Mouse (Mus musculus): ENCODE measurements around the gene Atf7ip. TPM values are rescaled to one million over a fixed set of nuclear protein-coding genes. Genes with fewer than 3 reads are reported as not detected.

Atf7ip gene
- polyA plus RNA-seq, 1 experiment from 2014 or later = 36.0 TPM

GRCm38 (mm10) chr6:136631519-136631918 lies 125.6 kb downstream of the Atf7ip start:
- H3K4me1 ChIP-seq = no peaks in the 10 kb centered on the region
- H3K27ac ChIP-seq (replicated peaks) = no peak overlapping the region
- 82% methylated on average over 8 of the region's 8 CpGs for WGBS

DNA sequence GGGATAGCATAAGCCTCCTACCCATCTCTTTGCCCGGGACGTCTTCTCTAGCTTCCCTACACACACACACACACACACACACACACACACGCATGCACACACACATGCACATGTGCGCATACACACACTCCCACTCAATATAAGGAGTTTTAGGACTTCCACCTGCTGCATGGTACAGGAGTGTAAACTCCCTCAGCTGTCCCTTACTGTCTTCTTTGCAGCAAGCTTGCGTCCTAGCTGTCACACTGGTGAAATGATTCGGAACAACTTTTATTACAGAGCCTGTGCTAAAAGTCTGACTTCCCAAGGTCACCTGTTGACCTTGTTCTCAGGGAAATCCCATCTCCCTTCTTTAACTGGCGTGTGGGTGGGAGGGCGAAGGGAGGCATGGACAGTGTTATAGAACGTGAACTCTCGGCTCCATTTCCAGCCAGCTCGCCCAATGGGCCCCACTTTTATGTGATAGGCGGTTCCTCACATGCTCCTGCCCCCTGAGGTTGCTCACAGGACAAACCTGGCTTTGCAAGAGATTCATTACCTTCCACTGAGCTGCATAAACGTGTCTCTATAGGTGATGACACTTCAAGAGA lies 126.1 kb downstream of the Atf7ip start:
- WGBS = 85% methylated on average over 13 of the region's 13 CpGs
- no peak for ATAC-seq (ENCODE audit: low FRiP score)
- H3K27ac ChIP-seq (replicated peaks) = no peak overlapping the region
- H3K36me3 ChIP-seq = no peaks in the 10 kb centered on the region
- H3K4me1 ChIP-seq = no peaks in the 10 kb centered on the region
- H3K4me2 ChIP-seq = no peak overlapping the region
- no peaks in the 10 kb centered on the region for H3K9me3 ChIP-seq (replicated peaks)
- H3K4me3 ChIP-seq (replicated peaks) = no peak overlapping the region
- H3K27me3 ChIP-seq (replicated peaks) = no peaks in the 10 kb centered on the region
- H3K9ac ChIP-seq (replicated peaks) = no peak overlapping the region

More at GRCm38 (mm10) chr6:136631519-136631918, 125.6 kb downstream of the Atf7ip start:
- Histone ChIP-seq H3K9ac (replicated peaks) (no peak overlapping the region), H3K36me3 (no peaks in the 10 kb centered on the region), H3K4me2 (no peak overlapping the region), H3K27me3 (replicated peaks) (no peaks in the 10 kb centered on the region), H3K9me3 (replicated peaks) (no peaks in the 10 kb centered on the region), H3K4me3 (replicated peaks) (no peak overlapping the region)
- ATAC-seq (ENCODE audit: low FRiP score) = no peak

- no peaks in the 10 kb centered on the region for H3K36me3 ChIP-seq
- H3K27me3 ChIP-seq (replicated peaks) = no peaks in the 10 kb centered on the region
- H3K9me3 ChIP-seq (replicated peaks) = no peaks in the 10 kb centered on the region
- no peak for ATAC-seq (ENCODE audit: low FRiP score)
- no peak overlapping the region for H3K9ac ChIP-seq (replicated peaks)
- no peak overlapping the region for H3K27ac ChIP-seq (replicated peaks)
- no peaks in the 10 kb centered on the region for H3K4me1 ChIP-seq
- H3K4me3 ChIP-seq (replicated peaks) = no peak overlapping the region
- WGBS = 94% methylated on average over 3 of the region's 3 CpGs
- no peak overlapping the region for H3K4me2 ChIP-seq
Measured at GRCm38 (mm10) chr6:136633154-136633553, 127.2 kb downstream of the Atf7ip start.

DNA sequence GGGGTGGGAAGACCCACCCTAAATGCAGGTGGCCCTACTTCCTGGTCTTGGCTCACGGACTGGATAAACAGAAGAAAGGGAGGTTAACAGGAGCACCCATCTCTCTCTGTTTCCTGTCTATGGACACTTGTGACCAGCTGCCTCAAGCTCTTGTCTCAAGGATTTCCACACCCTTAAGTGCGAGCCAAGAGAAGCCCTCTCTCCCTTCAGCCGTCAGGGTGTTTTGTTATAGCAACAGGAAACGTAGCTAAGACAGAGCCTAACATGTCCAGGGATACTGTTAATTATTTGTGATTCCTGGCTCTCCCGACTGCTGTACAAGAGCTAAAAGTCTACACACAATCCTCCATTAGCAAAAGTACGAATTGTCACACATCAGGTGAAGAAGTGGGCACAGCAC lies 127.8 kb downstream of the Atf7ip start:
- Histone ChIP-seq H3K27ac (replicated peaks) (no peak overlapping the region), H3K4me1 (no peaks in the 10 kb centered on the region), H3K4me2 (no peak overlapping the region), H3K9me3 (replicated peaks) (no peaks in the 10 kb centered on the region), H3K27me3 (replicated peaks) (no peaks in the 10 kb centered on the region), H3K9ac (replicated peaks) (no peak overlapping the region), H3K4me3 (replicated peaks) (no peak overlapping the region), H3K36me3 (no peaks in the 10 kb centered on the region)
- ATAC-seq (ENCODE audit: low FRiP score) = no peak
- WGBS = 76% methylated on average over 6 of the region's 6 CpGs

DNA sequence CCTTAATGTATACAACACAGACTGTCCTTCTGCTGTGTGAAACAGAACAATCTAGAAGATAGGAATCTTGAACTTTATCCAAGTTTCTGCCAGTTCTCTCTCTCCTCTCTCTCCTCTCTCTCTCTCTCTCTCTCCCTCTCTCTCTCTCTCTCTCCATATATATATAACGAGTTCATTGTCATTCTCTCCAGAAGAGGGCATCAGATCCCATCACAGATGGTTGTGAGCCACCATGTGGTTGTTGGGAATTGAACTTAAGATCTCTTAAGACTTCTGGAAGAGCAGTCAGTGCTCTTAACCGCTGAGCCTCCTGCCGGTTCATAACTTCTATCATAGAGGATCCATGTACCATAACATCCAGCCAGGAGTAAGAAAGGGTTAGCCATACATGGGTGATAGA lies 129.0 kb downstream of the Atf7ip start:
- WGBS = 73% methylated on average over 3 of the region's 3 CpGs
- H3K4me3 ChIP-seq (replicated peaks) = no peak overlapping the region
- H3K4me1 ChIP-seq = no peaks in the 10 kb centered on the region
- H3K27ac ChIP-seq (replicated peaks) = no peak overlapping the region
- no peak for ATAC-seq (ENCODE audit: low FRiP score)
- H3K36me3 ChIP-seq = no peaks in the 10 kb centered on the region
- H3K9ac ChIP-seq (replicated peaks) = no peak overlapping the region
- H3K9me3 ChIP-seq (replicated peaks) = no peaks in the 10 kb centered on the region
- H3K4me2 ChIP-seq = no peak overlapping the region
- no peaks in the 10 kb centered on the region for H3K27me3 ChIP-seq (replicated peaks)

- Histone ChIP-seq H3K36me3 (no peaks in the 10 kb centered on the region), H3K9ac (replicated peaks) (no peak overlapping the region), H3K27ac (replicated peaks) (no peak overlapping the region), H3K9me3 (replicated peaks) (no peaks in the 10 kb centered on the region), H3K4me3 (replicated peaks) (no peak overlapping the region), H3K4me1 (peaks cover 10% of the 10 kb centered on the region), H3K4me2 (no peak overlapping the region), H3K27me3 (replicated peaks) (no peaks in the 10 kb centered on the region)
- no peak for ATAC-seq (ENCODE audit: low FRiP score)
- 89% methylated on average over 2 of the region's 2 CpGs for WGBS
Measured at GRCm38 (mm10) chr6:136644171-136644570, 138.2 kb downstream of the Atf7ip start.

GRCm38 (mm10) chr6:136645754-136646153 lies 139.8 kb downstream of the Atf7ip start:
- Histone ChIP-seq H3K27me3 (replicated peaks) (no peaks in the 10 kb centered on the region), H3K27ac (replicated peaks) (no peak overlapping the region; the same call in 1 of the 2 replicates), H3K4me2 (peak overlapping the region; percentile 35), H3K9me3 (replicated peaks) (no peaks in the 10 kb centered on the region), H3K36me3 (no peaks in the 10 kb centered on the region), H3K9ac (replicated peaks) (no peak overlapping the region), H3K4me1 (peaks cover 10% of the 10 kb centered on the region), H3K4me3 (replicated peaks) (no peak overlapping the region)
- WGBS = 33% methylated on average over 9 of the region's 9 CpGs
- 0 out of 2 replicates have a peak, but pooled peaks have one; percentile 28 for ATAC-seq (ENCODE audit: low FRiP score)

GRCm38 (mm10) chr6:136646207-136646606 lies 140.2 kb downstream of the Atf7ip start:
- no peaks in the 10 kb centered on the region for H3K27me3 ChIP-seq (replicated peaks)
- H3K4me3 ChIP-seq (replicated peaks) = no peak overlapping the region
- H3K4me1 ChIP-seq = peaks cover 10% of the 10 kb centered on the region
- H3K27ac ChIP-seq (replicated peaks) = no peak overlapping the region; the same call in 1 of the 2 replicates
- H3K9me3 ChIP-seq (replicated peaks) = no peaks in the 10 kb centered on the region
- peak overlapping the region; percentile 35 for H3K4me2 ChIP-seq
- peak; percentile 31; the same call in 1 of the 2 replicates for ATAC-seq (ENCODE audit: low FRiP score)
- no peaks in the 10 kb centered on the region for H3K36me3 ChIP-seq
- 14% methylated on average over 6 of the region's 6 CpGs for WGBS
- H3K9ac ChIP-seq (replicated peaks) = no peak overlapping the region

DNA sequence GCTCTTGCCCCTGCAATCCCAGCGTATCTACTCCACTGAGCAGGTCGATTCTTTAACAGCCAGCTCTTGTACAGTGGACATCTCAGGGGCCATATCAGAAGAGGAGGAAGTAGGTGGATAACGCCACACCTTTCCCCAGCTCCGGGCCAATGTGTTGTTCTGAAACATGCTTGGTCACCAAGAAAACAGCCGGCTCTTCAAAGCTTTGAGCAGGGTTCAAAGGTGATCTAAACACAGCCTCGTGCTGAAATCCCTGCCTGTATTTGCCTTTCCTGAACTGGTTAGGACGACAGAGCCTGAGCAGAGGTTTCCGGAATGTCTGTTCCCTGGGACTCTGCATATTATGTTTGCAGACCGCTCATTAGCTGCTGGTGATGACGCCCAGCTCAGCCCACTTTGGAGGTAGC lies 141.5 kb downstream of the Atf7ip start:
- H3K27me3 ChIP-seq (replicated peaks) = no peaks in the 10 kb centered on the region
- no peak for ATAC-seq (ENCODE audit: low FRiP score)
- no peak overlapping the region for H3K9ac ChIP-seq (replicated peaks)
- peaks cover 10% of the 10 kb centered on the region for H3K4me1 ChIP-seq
- WGBS = 90% methylated on average over 10 of the region's 10 CpGs
- no peaks in the 10 kb centered on the region for H3K36me3 ChIP-seq
- no peak overlapping the region for H3K4me2 ChIP-seq
- no peak overlapping the region for H3K4me3 ChIP-seq (replicated peaks)
- H3K27ac ChIP-seq (replicated peaks) = no peak overlapping the region
- no peaks in the 10 kb centered on the region for H3K9me3 ChIP-seq (replicated peaks)

DNA sequence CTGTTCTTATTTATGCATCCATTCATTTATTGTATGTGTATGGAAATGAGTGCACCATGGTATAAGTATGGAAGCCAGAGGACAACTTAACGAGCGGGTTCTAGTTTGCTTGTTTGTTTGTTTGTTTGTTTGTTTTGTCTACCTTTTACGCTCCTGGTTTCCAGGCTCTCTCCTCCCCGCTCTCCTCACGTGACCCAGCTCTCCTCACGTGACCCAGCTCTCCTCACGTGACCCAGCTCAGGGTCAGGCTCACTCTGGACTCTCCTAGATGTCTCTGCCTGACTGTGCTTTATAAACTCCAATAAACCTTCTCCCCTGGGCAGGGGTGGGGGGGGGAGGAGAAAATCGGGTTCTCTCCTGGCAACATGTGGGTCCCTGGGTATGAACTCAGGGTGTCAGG lies 144.7 kb downstream of the Atf7ip start:
- no peak overlapping the region for H3K4me2 ChIP-seq
- ATAC-seq (ENCODE audit: low FRiP score) = no peak
- H3K27ac ChIP-seq (replicated peaks) = no peak overlapping the region
- no peak overlapping the region for H3K9ac ChIP-seq (replicated peaks)
- no peaks in the 10 kb centered on the region for H3K9me3 ChIP-seq (replicated peaks)
- no peak overlapping the region for H3K4me3 ChIP-seq (replicated peaks)
- WGBS = 89% methylated on average over 8 of the region's 8 CpGs
- H3K4me1 ChIP-seq = peaks cover 8% of the 10 kb centered on the region
- H3K36me3 ChIP-seq = no peaks in the 10 kb centered on the region
- no peaks in the 10 kb centered on the region for H3K27me3 ChIP-seq (replicated peaks)

DNA sequence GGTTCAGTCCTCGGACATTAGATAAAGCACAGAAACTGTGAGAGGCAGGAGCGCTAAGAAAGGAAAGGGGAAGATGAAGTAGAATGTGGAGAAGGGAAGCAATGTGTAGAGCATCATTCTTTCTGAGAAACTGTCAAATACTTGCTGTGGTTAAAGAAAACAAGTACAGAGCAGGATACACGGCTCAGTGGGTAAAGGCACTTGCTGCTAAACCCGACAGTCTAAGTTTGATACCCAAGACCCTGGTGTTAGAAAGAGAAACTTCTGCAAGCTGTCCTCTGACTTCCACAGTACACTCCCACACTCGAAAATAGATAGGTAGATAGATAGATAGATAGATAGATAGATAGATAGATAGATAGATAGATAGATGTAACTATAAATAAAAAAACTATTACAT lies 147.4 kb downstream of the Atf7ip start:
- H3K4me2 ChIP-seq = no peak overlapping the region
- no peaks in the 10 kb centered on the region for H3K9me3 ChIP-seq (replicated peaks)
- H3K9ac ChIP-seq (replicated peaks) = no peak overlapping the region
- H3K27me3 ChIP-seq (replicated peaks) = no peaks in the 10 kb centered on the region
- no peak overlapping the region for H3K4me3 ChIP-seq (replicated peaks)
- no peak for ATAC-seq (ENCODE audit: low FRiP score)
- 72% methylated on average over 5 of the region's 5 CpGs for WGBS
- no peaks in the 10 kb centered on the region for H3K36me3 ChIP-seq
- H3K27ac ChIP-seq (replicated peaks) = no peak overlapping the region
- no peaks in the 10 kb centered on the region for H3K4me1 ChIP-seq

DNA sequence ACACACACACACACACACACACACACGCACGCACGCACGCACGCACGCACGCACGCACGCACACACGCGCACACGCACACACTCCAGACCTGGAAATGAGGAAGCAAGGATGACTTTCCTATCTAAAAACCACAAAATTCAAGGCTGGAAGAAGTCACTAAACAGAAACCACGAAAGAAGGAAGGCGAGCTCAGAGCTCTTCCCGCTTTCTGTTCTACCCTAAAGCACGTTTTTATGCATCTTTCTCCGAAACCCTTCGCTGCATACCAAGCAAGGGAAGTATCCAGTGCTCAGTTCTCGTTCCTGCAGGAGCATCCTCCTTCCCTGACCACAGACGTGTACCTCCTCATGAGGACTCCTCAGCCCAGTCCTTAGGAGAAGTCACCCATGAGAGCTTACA lies 148.5 kb downstream of the Atf7ip start:
- Histone ChIP-seq H3K4me1 (no peaks in the 10 kb centered on the region), H3K36me3 (no peaks in the 10 kb centered on the region), H3K27me3 (replicated peaks) (no peaks in the 10 kb centered on the region), H3K4me3 (replicated peaks) (no peak overlapping the region), H3K9ac (replicated peaks) (no peak overlapping the region), H3K27ac (replicated peaks) (no peak overlapping the region), H3K9me3 (replicated peaks) (no peaks in the 10 kb centered on the region), H3K4me2 (no peak overlapping the region)
- WGBS = 89% methylated on average over 20 of the region's 20 CpGs
- ATAC-seq (ENCODE audit: low FRiP score) = no peak
